Mouse (Mus musculus): ENCODE data around the gene Tle4.

DNA sequence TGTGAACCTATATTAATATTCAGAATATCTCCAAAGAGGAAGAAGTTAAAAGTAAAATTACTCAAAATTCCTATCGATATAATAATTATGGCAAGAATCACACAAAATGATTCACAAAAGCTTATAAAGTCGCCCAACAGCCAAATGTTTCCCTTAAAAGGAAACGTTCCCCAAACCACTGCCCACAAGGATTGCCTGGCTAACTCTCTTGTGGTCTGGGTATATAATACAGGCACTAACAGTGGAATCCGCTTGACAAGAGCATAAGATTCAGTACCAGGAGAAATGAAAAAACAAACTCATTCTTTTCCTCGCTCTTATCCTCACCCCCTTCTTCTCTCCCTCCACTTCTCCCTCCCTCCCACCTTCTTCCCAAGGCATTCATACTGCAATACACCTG is 19.2 kb downstream of the Tle4 start:
- TF ChIP-seq CTCF (IDR thresholded peaks at IDR 0.05; ENCODE audit: low read depth, low read length) (no peak), EP300 (IDR thresholded peaks at IDR 0.05; ENCODE audit: insufficient read depth, low read depth, low read length) (no peak), POLR2A (IDR thresholded peaks at IDR 0.05; ENCODE audit: insufficient read depth, low read length) (no peak)

Data from ES-Bruce4 (cell line).